Mouse (Mus musculus) c-Kit-negative CD71-positive TER-119-positive erythroid progenitor cells, embryonic 14.5 days (primary cell): ENCODE results near the gene Dnajb9.
"Not testable (repeated sequence)": the region's sequence is repeated elsewhere in the genome, so short reads cannot be mapped to it uniquely, and the experiment has no call there.

Experiments used
- DNase-seq: peaks from one replicate; pipeline ENCODE4 v3.0.0-alpha.2; 2013; ENCODE audit warnings: low read depth, low spot score

Dnajb9 gene

GRCm38 (mm10) chr12:44209824-44210752 lies at the start of gene Dnajb9:
Gene Dnajb9, minus strand, starts transcription at chr12:44210326.
- peak; percentile 96 for DNase-seq

- no peak for DNase-seq
Measured at GRCm38 (mm10) chr12:44248309-44248977, 38.3 kb upstream of the Dnajb9 start.

GRCm38 (mm10) chr12:44245739-44246138 lies 35.6 kb upstream of the Dnajb9 start:
- DNase-seq, result no peak

GRCm38 (mm10) chr12:44242407-44242806 lies 32.3 kb upstream of the Dnajb9 start:
- DNase-seq, result no peak

GRCm38 (mm10) chr12:44241090-44241489 lies 31.0 kb upstream of the Dnajb9 start:
- no peak for DNase-seq

GRCm38 (mm10) chr12:44224650-44225049 lies 14.5 kb upstream of the Dnajb9 start:
- DNase-seq, result no peak

GRCm38 (mm10) chr12:44223044-44223443 lies 12.9 kb upstream of the Dnajb9 start:
- DNase-seq, result no peak

- DNase-seq, result no peak
Measured at GRCm38 (mm10) chr12:44221651-44222356, 11.7 kb upstream of the Dnajb9 start.

GRCm38 (mm10) chr12:44221070-44221469 lies 10.9 kb upstream of the Dnajb9 start, which contains the start of gene Pnpla8:
Gene Pnpla8, plus strand, starts transcription at chr12:44221370.
- DNase-seq, result not testable (repeated sequence)

GRCm38 (mm10) chr12:44211555-44211954 lies 1.4 kb upstream of the Dnajb9 start:
- DNase-seq, result no peak

GRCm38 (mm10) chr12:44209141-44209823 lies 844 bp downstream of the Dnajb9 start:
- no peak for DNase-seq

GRCm38 (mm10) chr12:44197873-44198525 lies 12.1 kb downstream of the Dnajb9 start:
- no peak for DNase-seq

GRCm38 (mm10) chr12:44181081-44181982 lies 28.8 kb downstream of the Dnajb9 start:
- DNase-seq, result no peak

- DNase-seq, result no peak
Measured at GRCm38 (mm10) chr12:44177038-44177355, 33.1 kb downstream of the Dnajb9 start.

GRCm38 (mm10) chr12:44176331-44177037 lies 33.6 kb downstream of the Dnajb9 start:
- no peak for DNase-seq

GRCm38 (mm10) chr12:44166949-44167348 lies 43.2 kb downstream of the Dnajb9 start:
- peak; percentile 6 for DNase-seq

GRCm38 (mm10) chr12:44159349-44159748 lies 50.8 kb downstream of the Dnajb9 start:
- no peak for DNase-seq
